13 mouse cellular contexts compared by ENCODE assay signal in the genomic region with DNA sequence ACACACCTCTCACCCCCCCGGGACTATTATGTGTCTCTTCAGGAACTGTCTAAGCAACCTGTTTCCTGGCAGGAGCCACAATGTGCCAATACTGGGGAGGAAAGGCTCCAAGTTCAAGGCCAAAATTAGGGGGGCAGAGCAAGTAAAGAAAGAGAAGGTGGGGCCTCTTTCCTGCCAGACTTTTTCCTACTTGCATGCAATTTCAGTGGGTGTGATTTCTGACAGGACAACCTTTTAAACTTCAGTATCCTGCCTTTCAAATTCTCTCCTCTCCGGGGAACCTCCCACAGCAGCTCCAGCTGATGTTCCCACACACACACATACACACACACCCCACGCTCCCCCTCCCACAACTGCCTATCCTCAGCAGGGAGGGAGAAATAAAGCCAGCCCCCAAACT.
DNase-seq lines count a peak whose midpoint lies in the region; ATAC-seq and TF ChIP-seq lines count a peak whose summit lies in the region.
"Had no signal": no experiment of that assay in that cellular context is flagged by ENCODE, and none has a peak within 500 bp of the region (broad histone marks: within the 10 kb centered on the region; RNA-seq: fewer than 3 reads in every experiment).

No protein-coding gene starts in this region.

- WGBS in kidney, embryonic 15.5 days, result 53% methylated on average over 3 of the region's 3 CpGs

- no peak for TF ChIP-seq CTCF in gastrocnemius, adult 2 months (IDR thresholded peaks at IDR 0.05)

- no peaks in the 10 kb centered on the region for H3K27me3 ChIP-seq in kidney, embryonic 15.5 days

- H3K9ac ChIP-seq in kidney, embryonic 15.5 days, result no peak overlapping the region
- H3K9ac ChIP-seq: liver, embryonic 14.5 days had no signal

- DNase-seq in gastrocnemius, adult 2 months, result peak; percentile 24
- no peak for DNase-seq in gastrocnemius, postnatal 4 days (ENCODE audit: low spot score in 2 of 2)
- peak; percentile 14 for DNase-seq in adrenal gland, adult 8-10 months
- peak; percentile 54 to 85 for DNase-seq in heart, adult 9 months (ENCODE audit: low spot score in 2 of 2)
- DNase-seq in left cerebral cortex, postnatal 36 days (ENCODE audit: low spot score in 2 of 2), result no peak
- DNase-seq in right cerebral cortex, postnatal 14 days, result no peak
- no peak for DNase-seq in thymus, postnatal 4 days
- DNase-seq: cerebellum, adult 18-20 months; gastrocnemius, postnatal 36 days; thymus, postnatal 14 days had no signal

- intact Hi-C loops in gastrocnemius, adult 2 months (cut with DNase I), result no loop called here
- intact Hi-C loops in left cerebral cortex, postnatal 36 days (cut with DNase I), result no loop called here

- H3K4me2 ChIP-seq in kidney, embryonic 15.5 days, result no peak overlapping the region

- peaks cover 20% of the 10 kb centered on the region for H3K4me1 ChIP-seq in kidney, embryonic 15.5 days

- no peaks in the 10 kb centered on the region for H3K9me3 ChIP-seq in kidney, embryonic 15.5 days (replicated peaks)

- H3K4me3 ChIP-seq in gastrocnemius, adult 2 months, result 0 out of 2 replicates have a peak overlapping the region, but pooled peaks have one; percentile 15
- H3K4me3 ChIP-seq in kidney, embryonic 15.5 days (replicated peaks), result no peak overlapping the region

- peak overlapping the region; percentile 66 for H3K27ac ChIP-seq in gastrocnemius, adult 2 months
- 0 out of 2 replicates have a peak overlapping the region, but pooled peaks have one; percentile 30 for H3K27ac ChIP-seq in kidney, embryonic 15.5 days
- H3K27ac ChIP-seq: liver, embryonic 14.5 days had no signal

- H3K36me3 ChIP-seq in kidney, embryonic 15.5 days, result no peaks in the 10 kb centered on the region

- ATAC-seq in kidney, embryonic 15.5 days (replicated peaks; ENCODE audit: low FRiP score), result no peak
- ATAC-seq: midbrain, embryonic 16.5 days had no signal

Comparison
In these comparisons a context has a peak if more than half of its experiments do, and no peak if none do; other contexts are left out.
1. DNase-seq: peak in gastrocnemius, adult 2 months (single experiment), adrenal gland, adult 8-10 months (single experiment) and heart, adult 9 months (2 of 2); none in gastrocnemius, postnatal 4 days (0 of 2), left cerebral cortex, postnatal 36 days (0 of 2), right cerebral cortex, postnatal 14 days (single experiment) and thymus, postnatal 4 days (single experiment).